Mouse (Mus musculus): ENCODE data around the gene Dagla. TPM values are rescaled to one million over a fixed set of nuclear protein-coding genes. Genes with fewer than 3 reads are reported as not detected.
A peak's percentile ranks its signal among the peaks of the same experiment; 100 is the strongest.

Dagla gene
- polyA plus RNA-seq, 1 experiment from 2014 or later: 0.20 TPM

DNA sequence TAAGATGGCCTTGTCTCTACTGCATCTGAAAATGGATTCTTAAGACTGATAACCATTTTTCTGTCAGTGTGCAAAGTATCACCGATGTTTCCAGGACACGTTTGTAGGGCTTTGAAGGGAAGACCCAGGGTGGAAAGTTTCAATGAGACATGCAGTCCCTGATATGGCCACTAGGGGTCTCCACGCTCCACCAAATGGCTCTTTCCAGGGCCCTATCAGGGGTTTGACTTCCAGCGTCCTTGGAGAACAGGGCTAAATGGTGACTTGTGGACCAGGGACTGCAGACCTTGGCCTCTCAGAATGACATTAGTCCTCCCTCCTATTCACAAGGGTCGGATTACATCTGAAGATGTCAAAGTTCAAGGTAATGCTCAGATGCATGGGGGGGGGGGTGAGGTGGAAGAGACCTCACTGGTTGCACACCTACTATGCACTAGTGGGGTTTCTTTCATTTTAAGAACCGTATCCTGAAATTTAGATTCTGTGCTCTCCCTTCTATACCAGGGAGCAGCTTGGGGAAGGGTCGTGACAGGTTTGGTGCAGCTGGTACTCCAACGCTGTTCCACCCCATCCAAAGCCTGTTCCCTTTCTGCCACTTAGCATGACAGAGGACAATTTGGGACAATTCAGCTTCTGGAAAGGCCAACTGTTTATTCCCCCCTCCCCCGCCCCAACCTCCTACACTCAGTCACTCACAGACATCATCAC lies 29.0 kb upstream of the Dagla start:
- no peak overlapping the region for H3K9ac ChIP-seq
- ATAC-seq (ENCODE audit: low read depth) (no peak), DNase-seq (peak; percentile 26)
- no peak overlapping the region for H3K4me2 ChIP-seq
- no peak overlapping the region for H3K27ac ChIP-seq
- no peak overlapping the region for H3K4me3 ChIP-seq (replicated peaks)
- H3K36me3 ChIP-seq: no peaks in the 10 kb centered on the region
- H3K27me3 ChIP-seq: peaks cover 11% of the 10 kb centered on the region; the same call in 1 of the 2 replicates
- no peaks in the 10 kb centered on the region for H3K4me1 ChIP-seq (replicated peaks)
- WGBS (ENCODE audit: insufficient replicate concordance): 29% methylated on average over 9 of the region's 9 CpGs
- H3K9me3 ChIP-seq (replicated peaks): no peaks in the 10 kb centered on the region

DNA sequence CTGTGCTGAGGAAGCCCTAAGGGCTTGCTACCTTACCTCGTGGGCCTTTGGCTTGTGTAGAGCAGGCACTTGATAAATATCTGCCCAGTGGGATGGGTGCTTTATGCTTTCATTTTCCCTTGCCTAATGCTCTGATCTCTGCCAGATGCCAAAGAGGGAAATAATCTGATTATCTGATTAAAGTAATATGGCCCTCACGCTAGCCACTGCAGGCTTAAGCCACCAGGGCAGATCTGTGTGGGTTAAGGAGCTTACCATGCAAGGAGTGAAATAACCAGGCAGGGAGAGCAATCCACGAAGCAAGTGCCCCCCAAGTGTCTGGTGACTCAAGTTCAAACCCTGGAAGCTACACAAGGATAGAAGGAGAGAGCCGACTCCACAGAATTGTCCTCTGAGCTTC lies 27.0 kb upstream of the Dagla start:
- no peak overlapping the region for H3K27ac ChIP-seq
- H3K4me2 ChIP-seq: no peak overlapping the region
- DNase-seq (no peak), ATAC-seq (ENCODE audit: low read depth) (no peak)
- no peak overlapping the region for H3K9ac ChIP-seq
- H3K27me3 ChIP-seq: peaks cover 3% of the 10 kb centered on the region; the same call in 1 of the 2 replicates
- WGBS (ENCODE audit: insufficient replicate concordance): 43% methylated on average over 4 of the region's 4 CpGs
- no peaks in the 10 kb centered on the region for H3K9me3 ChIP-seq (replicated peaks)
- no peaks in the 10 kb centered on the region for H3K36me3 ChIP-seq
- no peak overlapping the region for H3K4me3 ChIP-seq (replicated peaks)
- 0 out of 2 replicates have a peak, but pooled peaks cover 4% of the 10 kb centered on the region for H3K4me1 ChIP-seq (replicated peaks)

DNA sequence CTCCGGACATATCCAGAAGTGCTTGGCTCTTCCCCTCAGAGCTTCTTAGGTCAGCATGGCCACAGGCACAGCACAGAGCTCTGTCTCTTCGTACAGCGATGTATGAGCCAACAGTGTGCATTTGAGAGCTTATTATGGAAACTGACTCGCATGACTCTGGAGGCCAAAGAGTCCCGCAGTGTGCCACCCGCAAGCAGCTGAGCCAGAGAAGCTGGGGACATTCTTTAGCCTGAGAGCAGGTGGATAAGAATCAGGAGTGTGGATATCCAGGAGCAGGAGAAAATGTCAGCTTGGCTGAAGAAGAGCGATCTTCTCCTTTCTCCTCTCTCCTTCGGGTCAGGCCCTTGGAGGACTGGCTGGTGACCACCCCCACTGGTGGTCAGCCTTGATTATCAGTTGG lies 24.4 kb upstream of the Dagla start:
- ATAC-seq (ENCODE audit: low read depth) (no peak), DNase-seq (no peak)
- no peak overlapping the region for H3K4me2 ChIP-seq
- H3K27me3 ChIP-seq: peaks cover 3% of the 10 kb centered on the region; the same call in 1 of the 2 replicates
- no peak overlapping the region for H3K27ac ChIP-seq
- H3K4me1 ChIP-seq (replicated peaks): 0 out of 2 replicates have a peak, but pooled peaks cover 4% of the 10 kb centered on the region
- no peaks in the 10 kb centered on the region for H3K36me3 ChIP-seq
- 69% methylated on average over 8 of the region's 8 CpGs for WGBS (ENCODE audit: insufficient replicate concordance)
- H3K9me3 ChIP-seq (replicated peaks): no peaks in the 10 kb centered on the region
- H3K9ac ChIP-seq: no peak overlapping the region
- no peak overlapping the region for H3K4me3 ChIP-seq (replicated peaks)

DNA sequence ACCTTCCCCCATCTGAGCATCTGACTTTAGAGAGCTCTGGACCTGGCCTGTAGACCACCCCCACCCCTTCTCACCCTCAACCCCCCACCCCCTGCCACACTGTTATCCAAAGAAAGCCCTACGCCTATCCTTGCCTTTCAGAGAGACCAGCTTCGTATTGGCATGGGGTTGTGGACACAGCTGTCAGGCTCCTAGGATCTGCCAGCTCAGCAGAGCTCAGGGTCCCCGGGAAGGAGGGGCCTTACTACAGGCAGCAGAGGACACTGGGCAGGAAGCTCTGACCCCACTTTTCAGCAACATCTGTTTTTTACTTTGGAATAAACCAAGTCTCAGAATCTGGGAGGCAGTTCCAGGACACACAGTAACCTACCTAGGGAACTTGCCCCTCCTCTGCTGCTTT lies 21.9 kb upstream of the Dagla start:
- H3K36me3 ChIP-seq: no peaks in the 10 kb centered on the region
- no peak overlapping the region for H3K4me3 ChIP-seq (replicated peaks)
- H3K9ac ChIP-seq: no peak overlapping the region
- DNase-seq (no peak), ATAC-seq (ENCODE audit: low read depth) (no peak)
- no peak overlapping the region for H3K4me2 ChIP-seq
- H3K4me1 ChIP-seq (replicated peaks): 0 out of 2 replicates have a peak, but pooled peaks cover 4% of the 10 kb centered on the region
- H3K9me3 ChIP-seq (replicated peaks): no peaks in the 10 kb centered on the region
- 52% methylated on average over 3 of the region's 3 CpGs for WGBS (ENCODE audit: insufficient replicate concordance)
- no peak overlapping the region for H3K27ac ChIP-seq
- H3K27me3 ChIP-seq: no peaks in the 10 kb centered on the region

DNA sequence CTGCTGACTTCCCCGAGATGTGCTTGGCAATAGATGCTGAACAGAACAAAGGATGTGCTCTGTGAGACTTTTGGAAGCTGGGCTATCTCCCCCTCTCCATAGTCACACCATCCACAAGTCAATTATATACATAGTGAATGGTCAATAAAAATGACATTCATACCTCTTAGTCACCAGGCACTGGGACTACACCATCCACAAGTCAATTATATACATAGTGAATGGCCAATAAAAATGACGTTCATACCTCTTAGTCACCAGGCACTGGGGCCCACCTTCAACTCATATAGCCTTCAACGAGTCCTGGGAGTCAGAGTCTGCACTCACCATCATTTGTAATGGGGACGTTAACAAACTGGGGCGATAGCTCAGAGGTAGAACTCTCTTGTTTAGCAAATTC lies 19.2 kb upstream of the Dagla start:
- no peak overlapping the region for H3K27ac ChIP-seq
- WGBS (ENCODE audit: insufficient replicate concordance): 58% methylated on average over 5 of the region's 5 CpGs
- DNase-seq: no peak
- H3K4me2 ChIP-seq: no peak overlapping the region
- H3K4me3 ChIP-seq (replicated peaks): no peak overlapping the region
- H3K9me3 ChIP-seq (replicated peaks): no peaks in the 10 kb centered on the region
- no peaks in the 10 kb centered on the region for H3K36me3 ChIP-seq
- no peak overlapping the region for H3K9ac ChIP-seq
- 0 out of 2 replicates have a peak, but pooled peaks cover 4% of the 10 kb centered on the region for H3K4me1 ChIP-seq (replicated peaks)
- H3K27me3 ChIP-seq: no peaks in the 10 kb centered on the region
- ATAC-seq (ENCODE audit: low read depth): no peak

DNA sequence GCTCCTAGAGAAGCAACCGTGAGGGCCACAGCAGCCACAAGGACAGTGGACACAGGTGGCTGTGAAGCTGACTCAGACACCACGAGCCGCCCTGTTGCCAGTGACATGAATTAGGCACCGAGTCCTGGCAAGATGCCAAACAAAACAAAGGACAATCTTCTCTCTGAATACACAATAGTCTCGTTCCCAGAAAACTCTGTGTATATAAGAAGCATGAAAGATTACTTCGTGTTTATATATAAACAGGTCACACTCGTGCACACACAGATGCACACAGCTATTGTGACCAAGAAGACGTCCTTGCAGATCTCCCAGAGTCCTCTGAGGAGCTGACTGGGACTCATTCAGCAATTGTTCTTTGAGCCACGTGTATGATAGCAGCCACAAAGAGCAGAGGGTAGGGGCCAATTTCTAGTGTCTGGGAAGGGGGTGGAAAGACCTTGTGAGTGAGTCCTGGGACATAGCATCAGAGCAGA lies 18.7 kb upstream of the Dagla start:
- no peak overlapping the region for H3K4me2 ChIP-seq
- no peaks in the 10 kb centered on the region for H3K36me3 ChIP-seq
- H3K27me3 ChIP-seq: no peaks in the 10 kb centered on the region
- no peak overlapping the region for H3K27ac ChIP-seq
- no peak overlapping the region for H3K4me3 ChIP-seq (replicated peaks)
- H3K4me1 ChIP-seq (replicated peaks): 0 out of 2 replicates have a peak, but pooled peaks cover 4% of the 10 kb centered on the region
- H3K9me3 ChIP-seq (replicated peaks): no peaks in the 10 kb centered on the region
- DNase-seq: no peak
- 34% methylated on average over 9 of the region's 9 CpGs for WGBS (ENCODE audit: insufficient replicate concordance)
- ATAC-seq (ENCODE audit: low read depth): no peak
- no peak overlapping the region for H3K9ac ChIP-seq

DNA sequence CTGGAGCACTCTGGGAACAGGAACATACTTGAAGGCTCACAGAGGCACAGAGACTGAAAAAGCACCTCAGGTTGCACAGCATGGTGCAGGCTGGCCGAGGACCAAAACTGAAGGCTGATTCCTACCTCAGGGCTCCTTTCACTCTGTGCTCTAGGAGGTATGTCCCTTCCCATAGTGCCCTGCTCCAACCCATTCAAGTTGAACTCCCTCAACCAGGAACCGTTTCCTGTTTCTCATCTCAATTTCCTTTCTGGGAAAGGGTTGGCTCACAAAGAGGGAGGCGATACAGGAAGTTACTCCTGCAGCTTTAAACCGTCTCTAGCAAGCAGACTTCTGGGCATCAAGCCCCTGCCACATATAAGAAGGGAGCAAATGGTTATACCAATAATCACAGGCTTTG lies 13.1 kb upstream of the Dagla start:
- H3K27me3 ChIP-seq: no peaks in the 10 kb centered on the region
- H3K4me1 ChIP-seq (replicated peaks): peaks cover 3% of the 10 kb centered on the region; the same call in 1 of the 2 replicates
- no peaks in the 10 kb centered on the region for H3K36me3 ChIP-seq
- H3K4me3 ChIP-seq (replicated peaks): no peak overlapping the region
- 23% methylated on average over 4 of the region's 4 CpGs for WGBS (ENCODE audit: insufficient replicate concordance)
- no peak for DNase-seq
- 0 out of 2 replicates have a peak, but pooled peaks have one; percentile 7 for ATAC-seq (ENCODE audit: low read depth)
- H3K9ac ChIP-seq: no peak overlapping the region
- H3K27ac ChIP-seq: no peak overlapping the region
- no peak overlapping the region for H3K4me2 ChIP-seq
- no peaks in the 10 kb centered on the region for H3K9me3 ChIP-seq (replicated peaks)

DNA sequence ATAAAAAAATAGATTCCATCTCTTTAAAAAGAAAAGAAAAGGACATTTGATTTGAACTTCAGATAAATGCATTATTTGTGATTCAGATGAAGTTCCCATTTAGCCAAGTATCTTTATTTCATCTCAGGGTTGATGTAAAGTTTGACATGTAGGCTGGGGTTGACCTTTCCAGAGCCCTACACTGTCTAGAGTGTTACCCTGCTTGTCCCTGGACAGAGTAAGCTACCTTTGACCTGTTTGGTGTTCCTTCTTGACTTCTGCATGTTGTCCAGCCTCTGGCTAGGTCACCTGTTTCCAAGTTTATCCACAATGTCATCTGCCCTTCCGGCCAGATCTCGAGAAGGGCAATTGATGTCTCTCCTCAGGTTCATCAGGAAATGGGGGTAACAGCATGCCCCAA lies 12.7 kb upstream of the Dagla start:
- Histone ChIP-seq H3K36me3 (no peaks in the 10 kb centered on the region), H3K27me3 (no peaks in the 10 kb centered on the region), H3K9ac (no peak overlapping the region), H3K27ac (no peak overlapping the region), H3K4me2 (no peak overlapping the region), H3K9me3 (replicated peaks) (no peaks in the 10 kb centered on the region), H3K4me3 (replicated peaks) (no peak overlapping the region), H3K4me1 (replicated peaks) (peaks cover 3% of the 10 kb centered on the region; the same call in 1 of the 2 replicates)
- 34% methylated on average over 2 of the region's 2 CpGs for WGBS (ENCODE audit: insufficient replicate concordance)
- ATAC-seq (ENCODE audit: low read depth): no peak
- no peak for DNase-seq

DNA sequence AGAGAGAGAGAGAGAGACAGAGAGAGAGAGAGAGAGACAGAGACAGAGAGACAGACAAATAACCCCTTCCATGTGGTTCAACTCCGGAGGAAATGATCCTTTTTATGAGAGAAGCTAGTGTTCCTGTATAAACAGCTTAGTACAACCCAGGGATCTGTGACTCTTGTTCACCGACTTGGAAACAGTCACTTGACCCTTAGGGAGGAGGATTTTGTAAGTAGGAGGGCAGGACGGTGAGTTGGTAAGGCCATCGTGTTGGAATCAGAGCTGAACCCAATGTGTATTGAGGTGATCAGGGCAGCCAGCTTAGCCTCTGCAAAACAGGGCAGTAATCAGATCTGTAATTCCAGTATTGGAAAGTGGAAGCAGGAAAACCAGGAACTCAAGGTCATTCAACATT lies 12.3 kb upstream of the Dagla start:
- no peak overlapping the region for H3K27ac ChIP-seq
- peaks cover 3% of the 10 kb centered on the region; the same call in 1 of the 2 replicates for H3K4me1 ChIP-seq (replicated peaks)
- H3K4me3 ChIP-seq (replicated peaks): no peak overlapping the region
- DNase-seq: no peak
- H3K9me3 ChIP-seq (replicated peaks): no peaks in the 10 kb centered on the region
- H3K36me3 ChIP-seq: no peaks in the 10 kb centered on the region
- no peak for ATAC-seq (ENCODE audit: low read depth)
- no peak overlapping the region for H3K4me2 ChIP-seq
- H3K27me3 ChIP-seq: no peaks in the 10 kb centered on the region
- 47% methylated on average over 4 of the region's 4 CpGs for WGBS (ENCODE audit: insufficient replicate concordance)
- H3K9ac ChIP-seq: no peak overlapping the region

DNA sequence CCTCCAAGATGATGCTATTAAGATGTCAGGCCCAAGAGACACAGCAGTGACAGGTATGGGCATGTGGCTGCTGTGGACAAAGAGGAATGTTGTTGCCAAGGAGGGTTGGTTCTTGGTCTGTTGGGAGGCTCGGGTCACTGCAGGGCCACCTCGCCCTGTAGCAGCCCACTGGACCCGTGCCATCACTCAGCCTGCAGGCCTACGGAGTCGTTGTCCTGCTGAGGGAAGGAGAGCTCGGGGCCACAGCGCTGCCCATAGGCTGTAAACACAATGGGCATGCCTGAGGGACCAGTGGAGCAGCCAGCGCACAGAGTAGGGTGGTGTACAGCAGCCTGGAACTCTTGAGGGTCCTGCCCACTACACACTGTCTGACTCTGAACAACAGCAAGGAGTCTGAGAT lies 7.4 kb upstream of the Dagla start:
- no peak overlapping the region for H3K27ac ChIP-seq
- no peak overlapping the region for H3K4me3 ChIP-seq (replicated peaks)
- no peaks in the 10 kb centered on the region for H3K36me3 ChIP-seq
- ATAC-seq (ENCODE audit: low read depth): no peak
- H3K4me1 ChIP-seq (replicated peaks): no peaks in the 10 kb centered on the region
- 50% methylated on average over 8 of the region's 8 CpGs for WGBS (ENCODE audit: insufficient replicate concordance)
- H3K9ac ChIP-seq: no peak overlapping the region
- no peak for DNase-seq
- no peaks in the 10 kb centered on the region for H3K9me3 ChIP-seq (replicated peaks)
- peaks cover 6% of the 10 kb centered on the region; the same call in 1 of the 2 replicates for H3K27me3 ChIP-seq
- no peak overlapping the region for H3K4me2 ChIP-seq

DNA sequence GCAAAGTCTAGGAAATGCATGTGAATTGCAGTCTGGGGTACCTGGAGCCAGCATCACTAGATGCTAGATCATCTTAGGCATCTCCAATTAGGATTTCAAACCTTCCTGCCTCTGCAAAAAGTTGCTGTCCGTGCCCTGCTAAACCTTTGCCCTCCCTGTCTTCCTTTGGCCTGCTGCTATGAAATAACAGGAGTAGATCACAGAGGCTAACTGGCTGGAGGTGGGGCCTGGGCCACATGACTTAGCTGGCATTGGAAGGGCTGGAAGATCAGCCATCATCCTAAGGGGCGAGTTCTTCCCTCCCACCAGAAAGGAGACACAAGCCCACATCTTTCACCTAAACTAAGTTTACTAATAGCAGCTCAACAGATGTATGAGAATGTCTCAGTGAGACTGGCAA lies 4.3 kb upstream of the Dagla start:
- no peak overlapping the region for H3K4me3 ChIP-seq (replicated peaks)
- DNase-seq (no peak), ATAC-seq (ENCODE audit: low read depth) (no peak)
- peaks cover 15% of the 10 kb centered on the region for H3K4me1 ChIP-seq (replicated peaks)
- WGBS (ENCODE audit: insufficient replicate concordance): 30% methylated on average over 2 of the region's 2 CpGs
- no peak overlapping the region for H3K9ac ChIP-seq
- H3K36me3 ChIP-seq: no peaks in the 10 kb centered on the region
- peaks cover 30% of the 10 kb centered on the region for H3K27me3 ChIP-seq
- no peak overlapping the region for H3K4me2 ChIP-seq
- H3K27ac ChIP-seq: no peak overlapping the region
- H3K9me3 ChIP-seq (replicated peaks): no peaks in the 10 kb centered on the region

DNA sequence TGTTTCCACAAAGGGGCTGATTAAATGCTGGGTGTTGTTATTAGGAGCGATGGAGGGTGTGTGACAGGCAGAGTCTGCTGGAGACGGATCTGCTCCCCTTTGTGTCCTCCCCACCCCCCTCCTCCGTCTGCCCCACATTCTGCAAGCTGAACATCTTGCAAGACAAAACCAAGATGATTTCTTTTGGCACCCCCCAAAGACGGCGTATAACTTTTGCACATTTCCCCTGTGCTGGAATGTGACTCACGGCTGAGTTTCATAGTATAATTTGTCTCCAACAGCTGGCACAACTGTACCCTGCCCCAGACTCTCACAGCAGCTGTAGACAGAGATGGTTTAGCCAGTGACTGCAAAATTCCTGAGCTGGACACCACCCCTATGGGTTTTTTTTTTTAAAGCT lies 3.3 kb upstream of the Dagla start:
- H3K4me3 ChIP-seq (replicated peaks): no peak overlapping the region
- H3K4me1 ChIP-seq (replicated peaks): peaks cover 15% of the 10 kb centered on the region
- ATAC-seq (ENCODE audit: low read depth) (no peak), DNase-seq (no peak)
- 59% methylated on average over 6 of the region's 6 CpGs for WGBS (ENCODE audit: insufficient replicate concordance)
- H3K36me3 ChIP-seq: no peaks in the 10 kb centered on the region
- no peaks in the 10 kb centered on the region for H3K9me3 ChIP-seq (replicated peaks)
- H3K4me2 ChIP-seq: no peak overlapping the region
- H3K27me3 ChIP-seq: peaks cover 40% of the 10 kb centered on the region
- no peak overlapping the region for H3K27ac ChIP-seq
- H3K9ac ChIP-seq: no peak overlapping the region
